Mouse (Mus musculus) liver, adult 2 months (tissue): ENCODE data around the gene Thada.

Source experiments
- CTCF ChIP-seq: fragments of 200-500 bp; IDR thresholded peaks from 2 replicates; pipeline ENCODE4 v1.5.1; 2011; ENCODE audit warnings: low read depth, low read length, control low read depth
- POLR2A ChIP-seq: fragments of 200-500 bp; IDR thresholded peaks from 2 replicates; pipeline ENCODE4 v1.6.1; 2011; ENCODE audit warnings: low read length, control low read depth; ENCODE audit not compliant: insufficient read depth; ENCODE audit errors: extremely low read depth

DNA sequence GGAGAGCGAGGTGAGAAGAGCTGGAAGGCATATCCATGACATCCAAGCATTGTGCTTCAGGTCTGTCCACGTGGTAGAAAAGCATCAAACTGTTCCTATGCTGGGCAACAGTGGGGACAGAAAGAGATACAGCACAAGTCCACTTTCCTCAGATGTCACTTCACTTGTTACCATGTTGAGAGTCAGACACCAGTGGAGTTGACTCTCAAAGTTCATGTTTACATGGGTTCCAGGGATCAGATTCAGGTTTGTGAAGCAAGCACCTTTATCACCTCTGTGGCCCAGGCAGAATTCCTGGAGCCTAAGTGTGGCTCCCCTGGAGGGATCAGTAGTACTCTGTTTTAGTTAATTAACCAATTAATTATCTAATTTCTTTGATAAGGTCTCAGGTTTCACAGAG lies 232.2 kb downstream of the Thada start:
- TF ChIP-seq CTCF (no peak), POLR2A (no peak)
